Mouse (Mus musculus): ENCODE measurements around the gene Slc24a3. TPM values are rescaled to one million over a fixed set of nuclear protein-coding genes. Genes with fewer than 3 reads are reported as not detected.

Gene Slc24a3
- total and polyA plus RNA-seq, 2 experiments: 0.09 to 0.33 TPM

- Histone ChIP-seq H3K4me1 (ENCODE audit: control insufficient read depth, insufficient read depth, low read length) (no peaks in the 10 kb centered on the region), H3K9ac (ENCODE audit: low read depth, low read length) (no peak overlapping the region), H3K27me3 (ENCODE audit: control insufficient read depth, insufficient read depth, low read length) (no peaks in the 10 kb centered on the region), H3K4me3 (ENCODE audit: insufficient read depth, low read depth, low read length) (no peak overlapping the region), H3K27ac (replicated peaks; ENCODE audit: insufficient read depth, low read depth, low read length) (no peak overlapping the region), H3K36me3 (ENCODE audit: control insufficient read depth, insufficient read depth, low read length) (no peaks in the 10 kb centered on the region), H3K79me2 (ENCODE audit: control insufficient read depth, insufficient read depth, low read length) (no peaks in the 10 kb centered on the region)
- TF ChIP-seq POLR2A (IDR thresholded peaks at IDR 0.05; ENCODE audit: extremely low read depth, insufficient read depth, low read length) (no peak), CTCF (IDR thresholded peaks at IDR 0.05; ENCODE audit: low read depth, low read length) (no peak)
- WGBS: 67% methylated on average over 2 of the region's 2 CpGs
- no peak for DNase-seq (ENCODE audit: extremely low read depth, low read depth, low spot score)
Observed at GRCm38 (mm10) chr2:145326544-145326943, 159.0 kb downstream of the Slc24a3 start.

GRCm38 (mm10) chr2:145329756-145330155, 162.2 kb downstream of the Slc24a3 start:
- no peaks in the 10 kb centered on the region for H3K79me2 ChIP-seq (ENCODE audit: control insufficient read depth, insufficient read depth, low read length)
- H3K9ac ChIP-seq (ENCODE audit: low read depth, low read length): no peak overlapping the region
- WGBS: 75% methylated on average over 8 of the region's 8 CpGs
- H3K27ac ChIP-seq (replicated peaks; ENCODE audit: insufficient read depth, low read depth, low read length): no peak overlapping the region
- no peaks in the 10 kb centered on the region for H3K36me3 ChIP-seq (ENCODE audit: control insufficient read depth, insufficient read depth, low read length)
- no peaks in the 10 kb centered on the region for H3K4me1 ChIP-seq (ENCODE audit: control insufficient read depth, insufficient read depth, low read length)
- H3K4me3 ChIP-seq (ENCODE audit: insufficient read depth, low read depth, low read length): no peak overlapping the region
- DNase-seq (ENCODE audit: extremely low read depth, low read depth, low spot score): no peak
- TF ChIP-seq POLR2A (IDR thresholded peaks at IDR 0.05; ENCODE audit: extremely low read depth, insufficient read depth, low read length) (no peak), CTCF (IDR thresholded peaks at IDR 0.05; ENCODE audit: low read depth, low read length) (no peak)
- no peaks in the 10 kb centered on the region for H3K27me3 ChIP-seq (ENCODE audit: control insufficient read depth, insufficient read depth, low read length)

GRCm38 (mm10) chr2:145331525-145331924, 164.0 kb downstream of the Slc24a3 start:
- H3K36me3 ChIP-seq (ENCODE audit: control insufficient read depth, insufficient read depth, low read length): no peaks in the 10 kb centered on the region
- no peak overlapping the region for H3K27ac ChIP-seq (replicated peaks; ENCODE audit: insufficient read depth, low read depth, low read length)
- no peak for TF ChIP-seq POLR2A (IDR thresholded peaks at IDR 0.05; ENCODE audit: extremely low read depth, insufficient read depth, low read length)
- no peak for TF ChIP-seq CTCF (IDR thresholded peaks at IDR 0.05; ENCODE audit: low read depth, low read length)
- no peaks in the 10 kb centered on the region for H3K79me2 ChIP-seq (ENCODE audit: control insufficient read depth, insufficient read depth, low read length)
- H3K4me1 ChIP-seq (ENCODE audit: control insufficient read depth, insufficient read depth, low read length): no peaks in the 10 kb centered on the region
- no peak overlapping the region for H3K9ac ChIP-seq (ENCODE audit: low read depth, low read length)
- H3K27me3 ChIP-seq (ENCODE audit: control insufficient read depth, insufficient read depth, low read length): no peaks in the 10 kb centered on the region
- H3K4me3 ChIP-seq (ENCODE audit: insufficient read depth, low read depth, low read length): no peak overlapping the region
- 76% methylated on average over 1 of the region's 1 CpGs for WGBS
- no peak for DNase-seq (ENCODE audit: extremely low read depth, low read depth, low spot score)

GRCm38 (mm10) chr2:145333466-145333865, 165.9 kb downstream of the Slc24a3 start:
- TF ChIP-seq POLR2A (IDR thresholded peaks at IDR 0.05; ENCODE audit: extremely low read depth, insufficient read depth, low read length): no peak
- no peak for TF ChIP-seq CTCF (IDR thresholded peaks at IDR 0.05; ENCODE audit: low read depth, low read length)
- Histone ChIP-seq H3K9ac (ENCODE audit: low read depth, low read length) (no peak overlapping the region), H3K27me3 (ENCODE audit: control insufficient read depth, insufficient read depth, low read length) (no peaks in the 10 kb centered on the region), H3K4me3 (ENCODE audit: insufficient read depth, low read depth, low read length) (no peak overlapping the region), H3K4me1 (ENCODE audit: control insufficient read depth, insufficient read depth, low read length) (no peaks in the 10 kb centered on the region), H3K79me2 (ENCODE audit: control insufficient read depth, insufficient read depth, low read length) (no peaks in the 10 kb centered on the region), H3K27ac (replicated peaks; ENCODE audit: insufficient read depth, low read depth, low read length) (no peak overlapping the region), H3K36me3 (ENCODE audit: control insufficient read depth, insufficient read depth, low read length) (no peaks in the 10 kb centered on the region)
- no peak for DNase-seq (ENCODE audit: extremely low read depth, low read depth, low spot score)

- Histone ChIP-seq H3K27me3 (ENCODE audit: control insufficient read depth, insufficient read depth, low read length) (no peaks in the 10 kb centered on the region), H3K27ac (replicated peaks; ENCODE audit: insufficient read depth, low read depth, low read length) (no peak overlapping the region), H3K36me3 (ENCODE audit: control insufficient read depth, insufficient read depth, low read length) (no peaks in the 10 kb centered on the region), H3K4me3 (ENCODE audit: insufficient read depth, low read depth, low read length) (no peak overlapping the region), H3K4me1 (ENCODE audit: control insufficient read depth, insufficient read depth, low read length) (no peaks in the 10 kb centered on the region), H3K79me2 (ENCODE audit: control insufficient read depth, insufficient read depth, low read length) (no peaks in the 10 kb centered on the region), H3K9ac (ENCODE audit: low read depth, low read length) (no peak overlapping the region)
- TF ChIP-seq CTCF (IDR thresholded peaks at IDR 0.05; ENCODE audit: low read depth, low read length) (no peak), POLR2A (IDR thresholded peaks at IDR 0.05; ENCODE audit: extremely low read depth, insufficient read depth, low read length) (no peak)
- DNase-seq (ENCODE audit: extremely low read depth, low read depth, low spot score): no peak
Observed at GRCm38 (mm10) chr2:145336406-145336805, 168.9 kb downstream of the Slc24a3 start.

- H3K36me3 ChIP-seq (ENCODE audit: control insufficient read depth, insufficient read depth, low read length): no peaks in the 10 kb centered on the region
- DNase-seq (ENCODE audit: extremely low read depth, low read depth, low spot score): no peak
- 84% methylated on average over 2 of the region's 2 CpGs for WGBS
- no peak overlapping the region for H3K27ac ChIP-seq (replicated peaks; ENCODE audit: insufficient read depth, low read depth, low read length)
- no peaks in the 10 kb centered on the region for H3K27me3 ChIP-seq (ENCODE audit: control insufficient read depth, insufficient read depth, low read length)
- no peak overlapping the region for H3K4me3 ChIP-seq (ENCODE audit: insufficient read depth, low read depth, low read length)
- H3K4me1 ChIP-seq (ENCODE audit: control insufficient read depth, insufficient read depth, low read length): no peaks in the 10 kb centered on the region
- H3K9ac ChIP-seq (ENCODE audit: low read depth, low read length): no peak overlapping the region
- H3K79me2 ChIP-seq (ENCODE audit: control insufficient read depth, insufficient read depth, low read length): no peaks in the 10 kb centered on the region
- TF ChIP-seq CTCF (IDR thresholded peaks at IDR 0.05; ENCODE audit: low read depth, low read length) (no peak), POLR2A (IDR thresholded peaks at IDR 0.05; ENCODE audit: extremely low read depth, insufficient read depth, low read length) (no peak)
Observed at GRCm38 (mm10) chr2:145340816-145341215, 173.3 kb downstream of the Slc24a3 start.

Data from liver, adult 2 months (tissue).